ENCODE assay signal across 8 mouse cellular contexts in genomic region chr11:120579316-120580107, GRCm38 (mm10). TPM values are rescaled to one million over a fixed set of nuclear protein-coding genes. Genes with fewer than 3 reads are reported as not detected.
DNase-seq lines count a peak whose midpoint lies in the region; ATAC-seq and TF ChIP-seq lines count a peak whose summit lies in the region.

No protein-coding gene starts in this region.

- H3K27me3 ChIP-seq in heart, postnatal 0 days (ENCODE audit: control insufficient read depth, insufficient read depth, low read length), result no peaks in the 10 kb centered on the region
- no peaks in the 10 kb centered on the region for H3K27me3 ChIP-seq in lung, postnatal 0 days (replicated peaks; ENCODE audit: insufficient read depth, low read length)

- peaks cover 3 to 21% of the 10 kb centered on the region in 2 experiments for H3K4me1 ChIP-seq in ES-E14 (ENCODE audit: control insufficient read depth in 2 of 2, insufficient read depth in 2 of 2, low read length in 2 of 2, poor library complexity in 1 of 2)
- peaks cover 27% of the 10 kb centered on the region for H3K4me1 ChIP-seq in heart, postnatal 0 days (ENCODE audit: control insufficient read depth, insufficient read depth)
- peaks cover 11% of the 10 kb centered on the region for H3K4me1 ChIP-seq in lung, postnatal 0 days (ENCODE audit: insufficient read depth, low read depth, low read length)

- TF ChIP-seq CTCF in brain, embryonic 14.5 days (IDR thresholded peaks at IDR 0.05; ENCODE audit: borderline replicate concordance, extremely low read depth, insufficient read depth, insufficient read length), result peak; percentile 89
- peak; percentile 83 for TF ChIP-seq CTCF in heart, postnatal 0 days (IDR thresholded peaks at IDR 0.05; ENCODE audit: low read depth)
- TF ChIP-seq CTCF in lung, postnatal 0 days (IDR thresholded peaks at IDR 0.05), result peak; percentile 92

- peak; percentile 79 for DNase-seq in ES-E14 (ENCODE audit: low read depth, low spot score)
- peak; percentile 68 for DNase-seq in brain, embryonic 14.5 days (ENCODE audit: low read depth)
- DNase-seq in heart, postnatal 0 days (ENCODE audit: low spot score), result no peak
- peak; percentile 72 to 86 for DNase-seq in kidney, postnatal 36 days
- peak; percentile 69 for DNase-seq in lung, postnatal 0 days (ENCODE audit: low spot score)
- DNase-seq in ovary, postnatal 36 days (ENCODE audit: low spot score), result peak; percentile 65
- DNase-seq in thymus, postnatal 4 days, result peak; percentile 92

- H3K9me3 ChIP-seq in ES-E14 (ENCODE audit: control insufficient read depth, insufficient read depth, low read depth, low read length), result no peaks in the 10 kb centered on the region
- H3K9me3 ChIP-seq in heart, postnatal 0 days (replicated peaks; ENCODE audit: control insufficient read depth, low read length), result no peaks in the 10 kb centered on the region
- no peaks in the 10 kb centered on the region for H3K9me3 ChIP-seq in lung, postnatal 0 days (ENCODE audit: low read length)

- ATAC-seq in erythroid progenitor cell, adult 5-6 weeks (replicated peaks; ENCODE audit: low FRiP score, poor library complexity, severe bottlenecking), result peak; percentile 44; the same call in 1 of the 2 replicates
- no peak for ATAC-seq in heart, postnatal 0 days (ENCODE audit: insufficient read depth, low read depth)
- no peak for ATAC-seq in lung, postnatal 0 days

- peaks cover 28% of the 10 kb centered on the region for H3K36me3 ChIP-seq in ES-E14 (ENCODE audit: control insufficient read depth, insufficient read depth, low read length, poor library complexity, severe bottlenecking)
- peaks cover 31% of the 10 kb centered on the region for H3K36me3 ChIP-seq in heart, postnatal 0 days (replicated peaks; ENCODE audit: control insufficient read depth, insufficient read depth, low read length)
- H3K36me3 ChIP-seq in lung, postnatal 0 days (ENCODE audit: insufficient read depth, low read length), result peaks cover 17% of the 10 kb centered on the region; the same call in 1 of the 2 replicates

- peak overlapping the region; percentile 8; the same call in 1 of the 2 replicates for H3K9ac ChIP-seq in ES-E14 (ENCODE audit: insufficient read depth, low read depth, low read length, poor library complexity, severe bottlenecking)
- no peak overlapping the region for H3K9ac ChIP-seq in heart, postnatal 0 days (replicated peaks; ENCODE audit: low read depth, low read length)
- H3K9ac ChIP-seq in lung, postnatal 0 days (replicated peaks; ENCODE audit: low read depth), result peak overlapping the region; percentile 86; the same call in 1 of the 2 replicates

- in situ Hi-C loops in ES-E14 (cut with MboI; ENCODE audit: low sequenced_read_pairs in 2 of 2, unreplicated experiment in 2 of 2), result no loop called here

- TF ChIP-seq EP300 in heart, postnatal 0 days (IDR thresholded peaks at IDR 0.05; ENCODE audit: low read depth), result no peak
- TF ChIP-seq EP300 in lung, postnatal 0 days (IDR thresholded peaks at IDR 0.05), result no peak

- peak overlapping the region; percentile 15 for H3K27ac ChIP-seq in ES-E14 (ENCODE audit: insufficient read depth, low read depth, low read length, poor library complexity, severe bottlenecking)
- 0 out of 2 replicates have a peak overlapping the region, but pooled peaks have one; percentile 91 for H3K27ac ChIP-seq in heart, postnatal 0 days (ENCODE audit: low read depth)
- H3K27ac ChIP-seq in lung, postnatal 0 days (ENCODE audit: low read length), result peak overlapping the region; percentile 95; the same call in 1 of the 2 replicates

- no peak for TF ChIP-seq POLR2A in brain, embryonic 14.5 days (IDR thresholded peaks at IDR 0.05; ENCODE audit: borderline replicate concordance, extremely low read depth, insufficient read depth, insufficient read length, poor library complexity, severe bottlenecking)

- H3K4me2 ChIP-seq in heart, postnatal 0 days (ENCODE audit: low read depth, low read length), result peak overlapping the region; percentile 90
- peak overlapping the region; percentile 79 for H3K4me2 ChIP-seq in lung, postnatal 0 days (replicated peaks; ENCODE audit: low read depth, low read length)

- H3K4me3 ChIP-seq in ES-E14 (ENCODE audit: insufficient read depth in 1 of 2, low read depth in 1 of 2, low read length in 2 of 2, poor library complexity in 1 of 2, severe bottlenecking in 1 of 2), result peak overlapping the region; percentile 88 to 89; a peak in 3 of 4 replicates
- peak overlapping the region; percentile 69 for H3K4me3 ChIP-seq in heart, postnatal 0 days (ENCODE audit: low read depth, low read length)
- H3K4me3 ChIP-seq in lung, postnatal 0 days (ENCODE audit: low read depth, low read length), result peak overlapping the region; percentile 87

- WGBS in heart, postnatal 0 days, result 38% methylated on average over 15 of the region's 15 CpGs
- 46% methylated on average over 15 of the region's 15 CpGs for whole genome bisulfite sequencing in lung, postnatal 0 days

TF ChIP-seq in ES-E14, 5 proteins besides CTCF, POLR2A, EP300 and RAD21:
- TF ChIP-seq ZC3H11A (IDR thresholded peaks at IDR 0.05; ENCODE audit: borderline replicate concordance, low read depth, low read length) (0 out of 2 replicates have a peak, but pooled peaks have one; percentile 12), CHD2 (IDR thresholded peaks at IDR 0.05; ENCODE audit: low read depth, low read length) (no peak)

RNA-seq across cellular contexts. Expression of gene Arhgdia, which starts 1.9 kb away (rescaled TPM):
- 161 and 253 TPM in 2 replicates for total RNA-seq in ES-E14 (2012; rRNA removed)
- 540 and 581 TPM in 2 replicates for polyA plus RNA-seq in brain, embryonic 14.5 days (2012; rRNA removed)
- 134 and 150 TPM in 2 replicates for total RNA-seq in erythroid progenitor cell, adult 5-6 weeks (2015; ENCODE audit: low replicate concordance)
- 45.3 and 49.3 TPM in 2 replicates for total RNA-seq in erythroid progenitor cell, adult 5-6 weeks (2017; ENCODE audit: low replicate concordance)
- 204 and 231 TPM in 2 replicates for total RNA-seq in heart, postnatal 0 days (2014; rRNA removed; ENCODE audit: low replicate concordance)
- polyA plus RNA-seq in heart, postnatal 0 days (2015; fragmentation: Nextera tagmentation; extraction: Ambion mirVana), result 239 and 245 TPM in 2 replicates
- 512 TPM in 2 replicates for polyA plus RNA-seq in lung, postnatal 0 days (2015; fragmentation: Nextera tagmentation; extraction: Ambion mirVana)

RNA-seq across cellular contexts. Expression of gene P4hb, which starts 6.5 kb away (rescaled TPM):
- total RNA-seq in ES-E14 (2012; rRNA removed), result 904 and 977 TPM in 2 replicates
- polyA plus RNA-seq in brain, embryonic 14.5 days (2012; rRNA removed), result 162 and 206 TPM in 2 replicates
- total RNA-seq in erythroid progenitor cell, adult 5-6 weeks (2015; ENCODE audit: low replicate concordance), result 101 and 104 TPM in 2 replicates
- 112 and 141 TPM in 2 replicates for total RNA-seq in erythroid progenitor cell, adult 5-6 weeks (2017; ENCODE audit: low replicate concordance)
- total RNA-seq in heart, postnatal 0 days (2014; rRNA removed; ENCODE audit: low replicate concordance), result 232 and 241 TPM in 2 replicates
- polyA plus RNA-seq in heart, postnatal 0 days (2015; fragmentation: Nextera tagmentation; extraction: Ambion mirVana), result 261 and 268 TPM in 2 replicates
- 551 and 555 TPM in 2 replicates for polyA plus RNA-seq in lung, postnatal 0 days (2015; fragmentation: Nextera tagmentation; extraction: Ambion mirVana)

RNA-seq across cellular contexts. Expression of gene Alyref, which starts 18.7 kb away (rescaled TPM):
- total RNA-seq in ES-E14 (2012; rRNA removed), result 300 and 397 TPM in 2 replicates
- polyA plus RNA-seq in brain, embryonic 14.5 days (2012; rRNA removed), result 86.8 and 89.7 TPM in 2 replicates
- total RNA-seq in erythroid progenitor cell, adult 5-6 weeks (2015; ENCODE audit: low replicate concordance), result 72.9 and 87.2 TPM in 2 replicates
- 142 and 227 TPM in 2 replicates for total RNA-seq in erythroid progenitor cell, adult 5-6 weeks (2017; ENCODE audit: low replicate concordance)
- total RNA-seq in heart, postnatal 0 days (2014; rRNA removed; ENCODE audit: low replicate concordance), result 104 and 132 TPM in 2 replicates
- polyA plus RNA-seq in heart, postnatal 0 days (2015; fragmentation: Nextera tagmentation; extraction: Ambion mirVana), result 147 and 155 TPM in 2 replicates
- 149 and 150 TPM in 2 replicates for polyA plus RNA-seq in lung, postnatal 0 days (2015; fragmentation: Nextera tagmentation; extraction: Ambion mirVana)

RNA-seq across cellular contexts. Expression of gene Anapc11, which starts 18.7 kb away (rescaled TPM):
- total RNA-seq in ES-E14 (2012; rRNA removed), result 87.4 and 98.4 TPM in 2 replicates
- polyA plus RNA-seq in brain, embryonic 14.5 days (2012; rRNA removed), result 175 and 222 TPM in 2 replicates
- total RNA-seq in erythroid progenitor cell, adult 5-6 weeks (2015; ENCODE audit: low replicate concordance), result 28.1 and 35.0 TPM in 2 replicates
- total RNA-seq in erythroid progenitor cell, adult 5-6 weeks (2017; ENCODE audit: low replicate concordance), result 2.8 and 12.1 TPM in 2 replicates
- 41.1 and 43.4 TPM in 2 replicates for total RNA-seq in heart, postnatal 0 days (2014; rRNA removed; ENCODE audit: low replicate concordance)
- polyA plus RNA-seq in heart, postnatal 0 days (2015; fragmentation: Nextera tagmentation; extraction: Ambion mirVana), result 163 and 185 TPM in 2 replicates
- polyA plus RNA-seq in lung, postnatal 0 days (2015; fragmentation: Nextera tagmentation; extraction: Ambion mirVana), result 138 and 151 TPM in 2 replicates

RNA-seq across cellular contexts. Expression of gene Ppp1r27, which starts 28.6 kb away (rescaled TPM):
- not detected in 2 replicates for total RNA-seq in ES-E14 (2012; rRNA removed)
- not detected in 2 replicates for polyA plus RNA-seq in brain, embryonic 14.5 days (2012; rRNA removed)
- not detected in 2 replicates for total RNA-seq in erythroid progenitor cell, adult 5-6 weeks (2015; ENCODE audit: low replicate concordance)
- not detected in 2 replicates for total RNA-seq in erythroid progenitor cell, adult 5-6 weeks (2017; ENCODE audit: low replicate concordance)
- not detected in 2 replicates for total RNA-seq in heart, postnatal 0 days (2014; rRNA removed; ENCODE audit: low replicate concordance)
- 0.20 TPM in 1 of 2 replicates, not detected in the other for polyA plus RNA-seq in heart, postnatal 0 days (2015; fragmentation: Nextera tagmentation; extraction: Ambion mirVana)
- not detected in 2 replicates for polyA plus RNA-seq in lung, postnatal 0 days (2015; fragmentation: Nextera tagmentation; extraction: Ambion mirVana)

Comparison
In these comparisons a context has a peak if more than half of its experiments do, and no peak if none do; other contexts are left out.
1. H3K27ac ChIP-seq: peak in every context shown above with its lines; median percentile 95 in lung, postnatal 0 days; 91 in heart, postnatal 0 days; 15 in ES-E14.